Mouse (Mus musculus) liver, adult (tissue): Measurements from ENCODE around the gene Zfp280c.

Experiments used
- GATA4 ChIP-seq: IDR thresholded peaks from 2 replicates; pipeline ENCODE4 v1.6.1; 2014; ENCODE audit warnings: mild to moderate bottlenecking, low read length; ENCODE audit not compliant: insufficient replicate concordance

Gene Zfp280c

GRCm38 (mm10) chrX:48518808-48519548 is 75.3 kb downstream of the Zfp280c start, which contains the start of gene Rab33a:
TSS of gene Rab33a (plus strand) at chrX:48519285.
- TF ChIP-seq GATA4 = no peak

GRCm38 (mm10) chrX:48518211-48518807 is 76.0 kb downstream of the Zfp280c start:
- no peak for TF ChIP-seq GATA4

GRCm38 (mm10) chrX:48513824-48514223 is 80.5 kb downstream of the Zfp280c start:
- no peak for TF ChIP-seq GATA4

- no peak for TF ChIP-seq GATA4
Observed at GRCm38 (mm10) chrX:48513166-48513807, 81.0 kb downstream of the Zfp280c start, which contains the start of gene Aifm1. TSS of gene Aifm1 (minus strand) at chrX:48513563.

GRCm38 (mm10) chrX:48493763-48494162 is 100.5 kb downstream of the Zfp280c start:
- TF ChIP-seq GATA4 = no peak
